ENCODE assay signal across 18 mouse cellular contexts in genomic region chr2:138688140-138688871, GRCm38 (mm10).
DNase-seq lines count a peak whose midpoint lies in the region; ATAC-seq lines count a peak whose summit lies in the region.
"Had no signal": no experiment of that assay in that cellular context is flagged by ENCODE, and none has a peak within 500 bp of the region (broad histone marks: within the 10 kb centered on the region; RNA-seq: fewer than 3 reads in every experiment).

No protein-coding gene starts in this region.

- H3K27ac ChIP-seq in embryonic facial prominence, embryonic 14.5 days (replicated peaks; ENCODE audit: low read depth, low read length), result no peak overlapping the region
- H3K27ac ChIP-seq in embryonic facial prominence, embryonic 10.5 days (replicated peaks), result no peak overlapping the region
- H3K27ac ChIP-seq: embryonic facial prominence, embryonic 13.5 days; kidney, postnatal 0 days; lung, embryonic 15.5 days had no signal

- H3K4me3 ChIP-seq in embryonic facial prominence, embryonic 14.5 days (ENCODE audit: low read depth, low read length), result no peak overlapping the region
- H3K4me3 ChIP-seq in embryonic facial prominence, embryonic 10.5 days, result no peak overlapping the region
- H3K4me3 ChIP-seq: embryonic facial prominence, embryonic 13.5 days; lung, embryonic 15.5 days had no signal

- peak; percentile 33; the same call in 1 of the 2 replicates for ATAC-seq in embryonic facial prominence, embryonic 14.5 days (ENCODE audit: low read depth)
- ATAC-seq: intestine, postnatal 0 days had no signal

- H3K4me2 ChIP-seq in embryonic facial prominence, embryonic 14.5 days (ENCODE audit: low read depth, low read length), result no peak overlapping the region
- H3K4me2 ChIP-seq: embryonic facial prominence, embryonic 13.5 days; heart, embryonic 11.5 days; lung, embryonic 15.5 days had no signal

- H3K27me3 ChIP-seq in embryonic facial prominence, embryonic 14.5 days (replicated peaks; ENCODE audit: control insufficient read depth, insufficient read depth, low read length), result no peaks in the 10 kb centered on the region
- H3K27me3 ChIP-seq in embryonic facial prominence, embryonic 10.5 days (replicated peaks; ENCODE audit: low read depth, poor library complexity, severe bottlenecking), result no peaks in the 10 kb centered on the region
- H3K27me3 ChIP-seq: CH12.LX; embryonic facial prominence, embryonic 13.5 days; lung, embryonic 15.5 days had no signal

- H3K4me1 ChIP-seq in embryonic facial prominence, embryonic 14.5 days (ENCODE audit: control insufficient read depth, insufficient read depth, low read length), result no peaks in the 10 kb centered on the region
- no peaks in the 10 kb centered on the region for H3K4me1 ChIP-seq in embryonic facial prominence, embryonic 10.5 days
- H3K4me1 ChIP-seq: lung, embryonic 15.5 days had no signal

- intact Hi-C loops in left cerebral cortex, postnatal 36 days (cut with DNase I), result no loop called here

- no peaks in the 10 kb centered on the region for H3K36me3 ChIP-seq in embryonic facial prominence, embryonic 14.5 days (ENCODE audit: control insufficient read depth, insufficient read depth, low read length)
- no peaks in the 10 kb centered on the region for H3K36me3 ChIP-seq in embryonic facial prominence, embryonic 10.5 days (replicated peaks)
- H3K36me3 ChIP-seq: embryonic facial prominence, embryonic 13.5 days; lung, embryonic 15.5 days had no signal

- peak; percentile 52 for DNase-seq in embryonic facial prominence, embryonic 14.5 days (ENCODE audit: low spot score)
- no peak for DNase-seq in embryonic facial prominence, embryonic 10.5 days (ENCODE audit: low spot score)
- DNase-seq in left cerebral cortex, adult 11 months (ENCODE audit: low spot score), result peak; percentile 13
- DNase-seq in left cerebral cortex, postnatal 36 days (ENCODE audit: low spot score in 2 of 2), result no peak
- peak; percentile 24 for DNase-seq in brain, adult 2 months (ENCODE audit: low read depth, low spot score)
- DNase-seq in forelimb bud, embryonic 11.5 days (ENCODE audit: low read depth, low spot score), result peak; percentile 4
- DNase-seq in neural tube, embryonic 10.5 days (ENCODE audit: extremely low spot score, low spot score), result no peak
- no peak for DNase-seq in retina, postnatal 1 day
- DNase-seq: cerebellum, adult 18-20 months; gastrocnemius, postnatal 25 days; right cerebral cortex, postnatal 4 days; thymus, adult 18-20 months had no signal

- H3K9me3 ChIP-seq in embryonic facial prominence, embryonic 14.5 days (ENCODE audit: control insufficient read depth, low read length), result no peaks in the 10 kb centered on the region
- no peaks in the 10 kb centered on the region for H3K9me3 ChIP-seq in embryonic facial prominence, embryonic 10.5 days
- H3K9me3 ChIP-seq: embryonic facial prominence, embryonic 13.5 days; lung, embryonic 15.5 days had no signal

- no peak overlapping the region for H3K9ac ChIP-seq in embryonic facial prominence, embryonic 14.5 days (ENCODE audit: low read depth, low read length)
- H3K9ac ChIP-seq: embryonic facial prominence, embryonic 13.5 days; lung, embryonic 15.5 days had no signal

Comparison
In these comparisons a context has a peak if more than half of its experiments do, and no peak if none do; other contexts are left out.
1. DNase-seq: peak in embryonic facial prominence, embryonic 14.5 days (single experiment), left cerebral cortex, adult 11 months (single experiment), brain, adult 2 months (single experiment) and forelimb bud, embryonic 11.5 days (single experiment); none in embryonic facial prominence, embryonic 10.5 days (single experiment), left cerebral cortex, postnatal 36 days (0 of 2), neural tube, embryonic 10.5 days (single experiment) and retina, postnatal 1 day (single experiment).